29 mouse cellular contexts compared by ENCODE assay signal in genomic region chr6:24532804-24533203, GRCm38 (mm10). TPM values are rescaled to one million over a fixed set of nuclear protein-coding genes. Genes with fewer than 3 reads are reported as not detected.
DNase-seq lines count a peak whose midpoint lies in the region; ATAC-seq lines count a peak whose summit lies in the region.
"Had no signal": no experiment of that assay in that cellular context is flagged by ENCODE, and none has a peak within 500 bp of the region (broad histone marks: within the 10 kb centered on the region; RNA-seq: fewer than 3 reads in every experiment).

No protein-coding gene starts in this region.

- ATAC-seq in embryonic facial prominence, embryonic 14.5 days (ENCODE audit: low read depth) = peak; percentile 38; the same call in 1 of the 2 replicates
- no peak for ATAC-seq in heart, embryonic 16.5 days (replicated peaks; ENCODE audit: extremely low read depth, insufficient read depth, low FRiP score)
- ATAC-seq in heart, embryonic 11.5 days (replicated peaks; ENCODE audit: insufficient number of reproducible peaks, low FRiP score, low TSS enrichment) = no peak
- ATAC-seq: forebrain, embryonic 13.5 days; forebrain, embryonic 16.5 days; hindbrain, embryonic 16.5 days; intestine, embryonic 15.5 days had no signal

- intact Hi-C loops in heart, postnatal 14 days (cut with DNase I) = loop anchor here (5.0 kb wide), 2 partner anchors 34 to 189 kb away; no protein-coding TSS in a partner anchor

- WGBS in embryonic facial prominence, embryonic 14.5 days = 69% methylated on average over 3 of the region's 3 CpGs
- 83% methylated on average over 3 of the region's 3 CpGs for WGBS in embryonic facial prominence, embryonic 10.5 days
- 42% methylated on average over 3 of the region's 3 CpGs for WGBS in heart, embryonic 16.5 days
- WGBS in heart, embryonic 11.5 days (ENCODE audit: insufficient replicate concordance) = 55% methylated on average over 3 of the region's 3 CpGs
- WGBS in midbrain, embryonic 10.5 days = 84% methylated on average over 3 of the region's 3 CpGs

- no peaks in the 10 kb centered on the region for H3K4me1 ChIP-seq in embryonic facial prominence, embryonic 14.5 days (ENCODE audit: control insufficient read depth, insufficient read depth, low read length)
- peaks cover 18% of the 10 kb centered on the region for H3K4me1 ChIP-seq in embryonic facial prominence, embryonic 10.5 days
- peaks cover 22% of the 10 kb centered on the region for H3K4me1 ChIP-seq in heart, embryonic 16.5 days (ENCODE audit: control insufficient read depth, insufficient read depth, low read length)
- peaks cover 15% of the 10 kb centered on the region for H3K4me1 ChIP-seq in heart, embryonic 11.5 days (ENCODE audit: control insufficient read depth, insufficient read depth, low read length)
- peaks cover 10% of the 10 kb centered on the region for H3K4me1 ChIP-seq in midbrain, embryonic 10.5 days
- H3K4me1 ChIP-seq: intestine, embryonic 15.5 days had no signal

- no peaks in the 10 kb centered on the region for H3K9me3 ChIP-seq in embryonic facial prominence, embryonic 14.5 days (ENCODE audit: control insufficient read depth, low read length)
- H3K9me3 ChIP-seq in embryonic facial prominence, embryonic 10.5 days = no peaks in the 10 kb centered on the region
- no peaks in the 10 kb centered on the region for H3K9me3 ChIP-seq in heart, embryonic 16.5 days (replicated peaks; ENCODE audit: control insufficient read depth, low read length)
- H3K9me3 ChIP-seq in heart, embryonic 11.5 days (replicated peaks; ENCODE audit: control insufficient read depth, low read length) = no peaks in the 10 kb centered on the region
- H3K9me3 ChIP-seq in midbrain, embryonic 10.5 days (replicated peaks) = no peaks in the 10 kb centered on the region
- H3K9me3 ChIP-seq: embryonic facial prominence, embryonic 13.5 days; forebrain, embryonic 10.5 days; forebrain, embryonic 13.5 days; hindbrain, embryonic 10.5 days; hindbrain, embryonic 13.5 days; intestine, embryonic 15.5 days had no signal

- H3K36me3 ChIP-seq in embryonic facial prominence, embryonic 14.5 days (ENCODE audit: control insufficient read depth, insufficient read depth, low read length) = no peaks in the 10 kb centered on the region
- H3K36me3 ChIP-seq in embryonic facial prominence, embryonic 10.5 days (replicated peaks) = no peaks in the 10 kb centered on the region
- no peaks in the 10 kb centered on the region for H3K36me3 ChIP-seq in heart, embryonic 16.5 days (ENCODE audit: control insufficient read depth, insufficient read depth)
- H3K36me3 ChIP-seq in heart, embryonic 11.5 days (ENCODE audit: control insufficient read depth, insufficient read depth, low read length) = no peaks in the 10 kb centered on the region
- no peaks in the 10 kb centered on the region for H3K36me3 ChIP-seq in midbrain, embryonic 10.5 days
- H3K36me3 ChIP-seq: embryonic facial prominence, embryonic 13.5 days; forebrain, embryonic 10.5 days; hindbrain, embryonic 10.5 days; hindbrain, embryonic 13.5 days; intestine, embryonic 15.5 days had no signal

- H3K27ac ChIP-seq in embryonic facial prominence, embryonic 14.5 days (replicated peaks; ENCODE audit: low read depth, low read length) = no peak overlapping the region
- no peak overlapping the region for H3K27ac ChIP-seq in embryonic facial prominence, embryonic 10.5 days (replicated peaks)
- H3K27ac ChIP-seq in heart, embryonic 16.5 days (ENCODE audit: low read length) = 0 out of 2 replicates have a peak overlapping the region, but pooled peaks have one; percentile 13
- H3K27ac ChIP-seq in heart, embryonic 11.5 days (ENCODE audit: low read depth, low read length) = no peak overlapping the region
- no peak overlapping the region for H3K27ac ChIP-seq in midbrain, embryonic 10.5 days (replicated peaks)
- H3K27ac ChIP-seq: embryonic facial prominence, embryonic 13.5 days; forebrain, embryonic 10.5 days; forebrain, embryonic 13.5 days; hindbrain, embryonic 10.5 days; hindbrain, embryonic 13.5 days; intestine, embryonic 15.5 days had no signal

- H3K4me2 ChIP-seq in embryonic facial prominence, embryonic 14.5 days (ENCODE audit: low read depth, low read length) = no peak overlapping the region
- H3K4me2 ChIP-seq in heart, embryonic 16.5 days (ENCODE audit: low read depth, low read length) = no peak overlapping the region
- H3K4me2 ChIP-seq in heart, embryonic 11.5 days = no peak overlapping the region
- H3K4me2 ChIP-seq: embryonic facial prominence, embryonic 13.5 days; forebrain, embryonic 13.5 days; hindbrain, embryonic 13.5 days; intestine, embryonic 15.5 days had no signal

- H3K27me3 ChIP-seq in embryonic facial prominence, embryonic 14.5 days (replicated peaks; ENCODE audit: control insufficient read depth, insufficient read depth, low read length) = no peaks in the 10 kb centered on the region
- no peaks in the 10 kb centered on the region for H3K27me3 ChIP-seq in embryonic facial prominence, embryonic 10.5 days (replicated peaks; ENCODE audit: low read depth, poor library complexity, severe bottlenecking)
- no peaks in the 10 kb centered on the region for H3K27me3 ChIP-seq in heart, embryonic 16.5 days (ENCODE audit: control insufficient read depth, insufficient read depth, low read length)
- no peaks in the 10 kb centered on the region for H3K27me3 ChIP-seq in heart, embryonic 11.5 days (ENCODE audit: control insufficient read depth, insufficient read depth, low read length)
- H3K27me3 ChIP-seq in midbrain, embryonic 10.5 days (ENCODE audit: low read depth, poor library complexity, severe bottlenecking) = no peaks in the 10 kb centered on the region
- H3K27me3 ChIP-seq: embryonic facial prominence, embryonic 13.5 days; forebrain, embryonic 13.5 days; hindbrain, embryonic 13.5 days; intestine, embryonic 15.5 days had no signal

- H3K4me3 ChIP-seq in embryonic facial prominence, embryonic 14.5 days (ENCODE audit: low read depth, low read length) = no peak overlapping the region
- no peak overlapping the region for H3K4me3 ChIP-seq in embryonic facial prominence, embryonic 10.5 days
- H3K4me3 ChIP-seq in heart, embryonic 16.5 days (ENCODE audit: low read length) = no peak overlapping the region
- no peak overlapping the region for H3K4me3 ChIP-seq in heart, embryonic 11.5 days (ENCODE audit: low read depth, low read length)
- no peak overlapping the region for H3K4me3 ChIP-seq in midbrain, embryonic 10.5 days
- H3K4me3 ChIP-seq: embryonic facial prominence, embryonic 13.5 days; forebrain, embryonic 10.5 days; forebrain, embryonic 13.5 days; hindbrain, embryonic 10.5 days; hindbrain, embryonic 13.5 days; intestine, embryonic 15.5 days had no signal

- peak; percentile 15 for DNase-seq in embryonic facial prominence, embryonic 14.5 days (ENCODE audit: low spot score)
- no peak for DNase-seq in embryonic facial prominence, embryonic 10.5 days (ENCODE audit: low spot score)
- DNase-seq in heart, adult 11 months = peak; percentile 73
- no peak for DNase-seq in heart, postnatal 14 days
- DNase-seq in 416B (ENCODE audit: low read depth) = peak; percentile 25
- no peak for DNase-seq in midbrain, embryonic 10.5 days (ENCODE audit: low spot score)
- DNase-seq: adrenal gland, adult 2 months; adrenal gland, postnatal 14 days; B cell, adult 2 months; cerebellum, adult 11 months; cerebellum, adult 2 months; cerebellum, adult 9-11 months; cerebellum, postnatal 25 days; gastrocnemius, postnatal 10 days; heart, adult 18-20 months; kidney, adult 11 months; kidney, adult 8-10 months had no signal

- no peak overlapping the region for H3K9ac ChIP-seq in embryonic facial prominence, embryonic 14.5 days (ENCODE audit: low read depth, low read length)
- no peak overlapping the region for H3K9ac ChIP-seq in heart, embryonic 16.5 days (ENCODE audit: low read length)
- H3K9ac ChIP-seq in heart, embryonic 11.5 days (ENCODE audit: low read depth, low read length) = no peak overlapping the region
- H3K9ac ChIP-seq: embryonic facial prominence, embryonic 13.5 days; forebrain, embryonic 13.5 days; hindbrain, embryonic 13.5 days; intestine, embryonic 15.5 days had no signal

RNA-seq across cellular contexts. Expression of gene Asb15, which starts 4.9 kb away (rescaled TPM):
- 0.08 and 0.14 TPM in 2 replicates for polyA plus RNA-seq in embryonic facial prominence, embryonic 14.5 days (2014; fragmentation: Nextera tagmentation; extraction: Ambion mirVana)
- polyA plus RNA-seq in embryonic facial prominence, embryonic 10.5 days (2016; fragmentation: Nextera tagmentation; extraction: Ambion mirVana) = not detected in 2 replicates
- total RNA-seq in heart, postnatal 14 days (2021) = 10 to 100 TPM; 42.9 to 47.5 TPM
- polyA plus RNA-seq in heart, embryonic 16.5 days (2015; fragmentation: Nextera tagmentation; extraction: Ambion mirVana) = 0.69 and 0.93 TPM in 2 replicates
- polyA plus RNA-seq in heart, embryonic 11.5 days (2014; fragmentation: Nextera tagmentation; extraction: Ambion mirVana) = 0.11 and 0.15 TPM in 2 replicates
- polyA plus RNA-seq in midbrain, embryonic 10.5 days (2016; fragmentation: Nextera tagmentation; extraction: Ambion mirVana) = not detected in 2 replicates
- total RNA-seq: adrenal gland, adult 2 months; adrenal gland, postnatal 14 days; common myeloid progenitor, adult 5-6 weeks; MEL had no signal
- polyA plus RNA-seq: adrenal gland, adult 2 months; embryonic facial prominence, embryonic 13.5 days; forebrain, embryonic 10.5 days; forebrain, embryonic 13.5 days; forebrain, embryonic 16.5 days; hindbrain, embryonic 10.5 days; hindbrain, embryonic 13.5 days; intestine, embryonic 15.5 days had no signal

RNA-seq across cellular contexts. Expression of gene Ndufa5, which starts 5.0 kb away (rescaled TPM):
- polyA plus RNA-seq in embryonic facial prominence, embryonic 14.5 days (2014; fragmentation: Nextera tagmentation; extraction: Ambion mirVana) = 319 and 379 TPM in 2 replicates
- polyA plus RNA-seq in embryonic facial prominence, embryonic 10.5 days (2016; fragmentation: Nextera tagmentation; extraction: Ambion mirVana) = 262 and 270 TPM in 2 replicates
- total RNA-seq in heart, postnatal 14 days (2021) = 1,000 to 10,000 TPM; 1,207 to 1,226 TPM
- polyA plus RNA-seq in heart, embryonic 16.5 days (2015; fragmentation: Nextera tagmentation; extraction: Ambion mirVana) = 759 and 771 TPM in 2 replicates
- 597 and 625 TPM in 2 replicates for polyA plus RNA-seq in heart, embryonic 11.5 days (2014; fragmentation: Nextera tagmentation; extraction: Ambion mirVana)
- polyA plus RNA-seq in midbrain, embryonic 10.5 days (2016; fragmentation: Nextera tagmentation; extraction: Ambion mirVana) = 247 and 264 TPM in 2 replicates

RNA-seq across cellular contexts. Expression of gene Iqub, which starts 17.9 kb away (rescaled TPM):
- 0.56 and 1.6 TPM in 2 replicates for polyA plus RNA-seq in embryonic facial prominence, embryonic 14.5 days (2014; fragmentation: Nextera tagmentation; extraction: Ambion mirVana)
- 0.20 and 0.26 TPM in 2 replicates for polyA plus RNA-seq in embryonic facial prominence, embryonic 10.5 days (2016; fragmentation: Nextera tagmentation; extraction: Ambion mirVana)
- under 1 TPM; 0.29 to 0.38 TPM for total RNA-seq in heart, postnatal 14 days (2021)
- polyA plus RNA-seq in heart, embryonic 16.5 days (2015; fragmentation: Nextera tagmentation; extraction: Ambion mirVana) = 0.30 and 0.40 TPM in 2 replicates
- polyA plus RNA-seq in heart, embryonic 11.5 days (2014; fragmentation: Nextera tagmentation; extraction: Ambion mirVana) = 0.30 and 0.48 TPM in 2 replicates
- 0.07 and 0.09 TPM in 2 replicates for polyA plus RNA-seq in midbrain, embryonic 10.5 days (2016; fragmentation: Nextera tagmentation; extraction: Ambion mirVana)
- total RNA-seq: common myeloid progenitor, adult 5-6 weeks; MEL had no signal
- polyA plus RNA-seq: adrenal gland, adult 2 months; intestine, embryonic 15.5 days had no signal

Comparison
In these comparisons a context has a peak if more than half of its experiments do, and no peak if none do; other contexts are left out.
1. DNase-seq: peak in embryonic facial prominence, embryonic 14.5 days (single experiment), heart, adult 11 months (single experiment) and 416B (single experiment); none in embryonic facial prominence, embryonic 10.5 days (single experiment), heart, postnatal 14 days (0 of 2) and midbrain, embryonic 10.5 days (single experiment).